Mouse (Mus musculus) inflammation-experienced regulatory T-cells, adult 16 weeks (primary cell): Measurements from ENCODE around the gene Akap11. TPM values are rescaled to one million over a fixed set of nuclear protein-coding genes. Genes with fewer than 3 reads are reported as not detected.

Experiments
- polyA plus RNA-seq: library from polyadenylated mRNA; unstranded; fragments of 100-300 nt; shearing (Covaris generic); gene quantifications from one replicate; pipeline ENCODE4 v1.2.1, GENCODE M21; 2017

The Akap11 gene
- 15.1 TPM for polyA plus RNA-seq

GRCm38 (mm10) chr14:78536281-78537165, at the start of gene Akap11:
Gene Akap11, minus strand, starts transcription at chr14:78536808.

Other genes with a start within 250 kb of the Akap11 start
- 19.7 TPM for gene Tnfsf11, start 228.8 kb downstream of the Akap11 start, polyA plus RNA-seq
- gene Dgkh, start 196.0 kb upstream of the Akap11 start, polyA plus RNA-seq: 9.9 TPM